Mouse (Mus musculus) kidney, embryonic 16.5 days (tissue): ENCODE data around the gene Zfhx3. TPM values are rescaled to one million over a fixed set of nuclear protein-coding genes. Genes with fewer than 3 reads are reported as not detected.
A peak's percentile ranks its signal among the peaks of the same experiment; 100 is the strongest.

Experiments
- ATAC-seq: fragments of 200-750 bp; cut with Nextera tagmentation; 2 replicates; pipeline ENCODE4 v1.8.0; 2017; ENCODE audit warnings: moderate TSS enrichment; ENCODE audit not compliant: low FRiP score, low TSS enrichment
- H3K27ac ChIP-seq: fragments of 300-500 bp; sonication (generic); 2 replicates; pipeline ENCODE4 v1.5.1; 2014; ENCODE audit warnings: low read length
- H3K27me3 ChIP-seq: fragments of 300-500 bp; sonication (generic); 2 replicates; pipeline ENCODE4 v1.6.1; 2014; ENCODE audit warnings: low read length, control low read depth, mixed read lengths; ENCODE audit not compliant: insufficient read depth
- H3K36me3 ChIP-seq: fragments of 300-500 bp; sonication (generic); 2 replicates; pipeline ENCODE4 v1.6.1; 2014; ENCODE audit warnings: low read length, control low read depth, mixed read lengths; ENCODE audit not compliant: insufficient read depth
- H3K4me1 ChIP-seq: fragments of 300-500 bp; sonication (generic); 2 replicates; pipeline ENCODE4 v1.6.1; 2014; ENCODE audit warnings: low read length, control low read depth, mixed read lengths; ENCODE audit not compliant: insufficient read depth
- H3K4me2 ChIP-seq: fragments of 300-500 bp; sonication (generic); replicated peaks from 2 replicates; pipeline ENCODE4 v1.6.1; 2014; ENCODE audit warnings: low read depth, low read length
- H3K4me3 ChIP-seq: fragments of 300-500 bp; sonication (generic); 2 replicates; pipeline ENCODE4 v1.5.1; 2014; ENCODE audit warnings: mild to moderate bottlenecking, low read length
- H3K9ac ChIP-seq: fragments of 300-500 bp; sonication (generic); replicated peaks from 2 replicates; pipeline ENCODE4 v1.6.1; 2014; ENCODE audit warnings: low read length
- H3K9me3 ChIP-seq: fragments of 300-500 bp; sonication (generic); 2 replicates; pipeline ENCODE4 v1.6.1; 2016; ENCODE audit warnings: low read length, control low read depth
- WGBS: fragments of 180-500 bp; shearing (Covaris S2); extraction: QIAGEN DNeasy Blood & Tissue Kit; methylation state at CpG from one replicate; pipeline ENCODE4 v1.1.7; 2014; 5-methylcytosine and 5-hydroxymethylcytosine counted together
- polyA plus RNA-seq: library from polyadenylated mRNA; unstranded; fragments of >200 nt; fragmentation: Nextera tagmentation; extraction: Ambion mirVana; gene quantifications from 2 replicates; pipeline ENCODE4 v1.2.1, GENCODE M21; 2015

The Zfhx3 gene
- polyA plus RNA-seq, 1 experiment from 2014 or later, result 6.6 TPM

DNA sequence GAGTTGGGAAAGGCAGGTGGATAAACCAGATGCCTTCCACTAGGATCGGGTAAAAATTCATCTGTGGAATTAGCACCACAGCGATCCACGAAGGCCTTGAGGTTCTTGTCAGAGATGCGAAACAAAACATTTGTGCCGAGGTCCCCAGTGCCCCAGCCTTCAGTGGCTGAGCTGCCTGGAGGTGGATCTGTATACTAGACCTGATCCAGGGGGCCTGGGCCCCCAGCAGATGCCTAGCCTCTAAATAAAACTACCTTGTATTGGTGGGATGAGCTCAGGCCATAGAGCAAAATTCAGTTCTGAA lies 769.0 kb downstream of the Zfhx3 start:
- WGBS, result 53% methylated on average over 5 of the region's 5 CpGs
- H3K9ac ChIP-seq, result no peak overlapping the region
- no peaks in the 10 kb centered on the region for H3K9me3 ChIP-seq
- H3K36me3 ChIP-seq, result no peaks in the 10 kb centered on the region
- no peak overlapping the region for H3K27ac ChIP-seq
- peaks cover 89% of the 10 kb centered on the region for H3K4me1 ChIP-seq
- H3K27me3 ChIP-seq, result no peaks in the 10 kb centered on the region
- no peak overlapping the region for H3K4me3 ChIP-seq
- 0 out of 2 replicates have a peak overlapping the region, but pooled peaks have one; percentile 22 for H3K4me2 ChIP-seq
- no peak for ATAC-seq

DNA sequence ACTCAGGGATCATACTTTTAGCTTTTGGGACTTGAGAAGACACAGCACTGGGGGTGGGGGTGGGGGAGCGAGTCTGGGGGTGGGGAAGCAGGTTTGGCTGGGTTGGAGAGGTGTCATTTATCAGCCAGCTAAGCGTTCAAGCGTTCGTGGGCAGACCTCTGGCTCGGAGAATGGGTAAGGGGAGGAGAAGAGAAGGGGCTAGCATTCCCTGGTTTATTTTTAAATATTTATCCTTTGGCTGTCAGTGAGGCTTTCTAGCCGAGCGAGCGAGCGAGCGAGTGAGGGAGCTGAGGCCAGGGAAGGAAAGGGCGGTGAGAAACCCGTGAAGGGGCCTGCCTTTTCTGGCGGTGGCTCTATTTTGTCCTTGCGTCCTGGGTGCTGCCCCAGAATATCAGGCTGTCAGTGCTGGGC lies 769.6 kb downstream of the Zfhx3 start:
- H3K9ac ChIP-seq, result 0 out of 2 replicates have a peak overlapping the region, but pooled peaks have one; percentile 42

GRCm38 (mm10) chr8:108712607-108713006 lies 770.2 kb downstream of the Zfhx3 start:
- WGBS, result 40% methylated on average over 4 of the region's 4 CpGs
- Histone ChIP-seq H3K9me3 (no peaks in the 10 kb centered on the region), H3K27me3 (no peaks in the 10 kb centered on the region), H3K36me3 (no peaks in the 10 kb centered on the region), H3K27ac (0 out of 2 replicates have a peak overlapping the region, but pooled peaks have one; percentile 36), H3K4me1 (peaks cover 90% of the 10 kb centered on the region), H3K9ac (peak overlapping the region; percentile 7; the same call in 1 of the 2 replicates), H3K4me2 (peak overlapping the region; percentile 22; the same call in 1 of the 2 replicates), H3K4me3 (no peak overlapping the region)
- ATAC-seq, result no peak

More for the DNA sequence above, 769.6 kb downstream of the Zfhx3 start:
- no peak for ATAC-seq
- Histone ChIP-seq H3K4me3 (no peak overlapping the region), H3K27ac (peak overlapping the region; percentile 29; the same call in 1 of the 2 replicates), H3K9me3 (no peaks in the 10 kb centered on the region), H3K4me2 (peak overlapping the region; percentile 22; the same call in 1 of the 2 replicates), H3K27me3 (no peaks in the 10 kb centered on the region), H3K4me1 (peaks cover 89% of the 10 kb centered on the region), H3K36me3 (no peaks in the 10 kb centered on the region)
- WGBS, result 25% methylated on average over 14 of the region's 14 CpGs

DNA sequence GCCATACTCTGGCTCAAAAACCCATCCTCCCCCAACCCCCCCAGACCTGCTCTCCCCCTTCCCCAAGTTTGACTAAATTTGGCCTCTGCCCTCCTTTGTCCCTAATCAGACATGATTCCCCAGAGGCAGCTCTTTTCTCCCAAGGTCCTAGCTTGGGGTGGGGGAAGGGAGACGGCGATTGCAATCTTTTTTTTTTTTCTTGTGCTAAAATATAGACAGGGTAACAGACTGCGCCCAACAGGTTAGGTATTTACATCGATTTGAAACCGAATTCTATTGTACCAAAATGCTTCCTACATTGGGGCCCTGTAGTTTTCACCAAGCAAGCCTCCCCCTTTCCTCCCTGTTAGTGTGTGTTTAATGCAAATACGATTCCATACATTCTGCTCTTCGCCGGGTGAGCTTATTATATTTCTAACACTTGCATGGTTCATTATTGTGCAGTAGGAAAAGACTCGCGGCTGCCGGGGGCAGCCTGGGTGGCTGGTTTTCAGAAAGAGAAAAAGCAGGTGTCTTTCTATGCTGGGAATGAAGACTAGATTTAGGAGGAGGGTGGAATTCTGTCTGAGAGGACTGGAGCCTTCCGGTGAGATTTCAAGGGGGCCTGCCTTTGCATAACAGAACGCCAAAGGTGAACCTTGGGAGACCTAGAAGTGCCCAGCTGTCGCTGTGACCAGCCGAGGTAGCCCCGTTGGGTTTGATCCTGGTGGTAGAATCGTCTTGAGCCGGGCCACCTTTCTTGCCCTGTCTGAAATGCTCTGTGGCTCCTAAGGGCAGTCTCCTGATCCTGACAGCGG lies 771.1 kb downstream of the Zfhx3 start:
- Histone ChIP-seq H3K27me3 (no peaks in the 10 kb centered on the region), H3K36me3 (no peaks in the 10 kb centered on the region), H3K9me3 (no peaks in the 10 kb centered on the region), H3K4me1 (peaks cover 89% of the 10 kb centered on the region), H3K4me2 (peak overlapping the region; percentile 90), H3K27ac (peak overlapping the region; percentile 89), H3K9ac (peak overlapping the region; percentile 87), H3K4me3 (peak overlapping the region; percentile 76; the same call in 1 of the 2 replicates)
- WGBS, result 32% methylated on average over 19 of the region's 19 CpGs
- ATAC-seq, result no peak

GRCm38 (mm10) chr8:108714143-108714635 lies 771.7 kb downstream of the Zfhx3 start:
- H3K36me3 ChIP-seq, result no peaks in the 10 kb centered on the region
- peaks cover 85% of the 10 kb centered on the region for H3K4me1 ChIP-seq
- H3K27ac ChIP-seq, result peak overlapping the region; percentile 89
- ATAC-seq, result peak; percentile 33
- H3K4me2 ChIP-seq, result peak overlapping the region; percentile 90
- H3K9me3 ChIP-seq, result no peaks in the 10 kb centered on the region
- peak overlapping the region; percentile 76 for H3K4me3 ChIP-seq
- peak overlapping the region; percentile 87 for H3K9ac ChIP-seq
- no peaks in the 10 kb centered on the region for H3K27me3 ChIP-seq
- WGBS, result 1% methylated on average over 21 of the region's 21 CpGs

- H3K36me3 ChIP-seq, result no peaks in the 10 kb centered on the region
- H3K27ac ChIP-seq, result peak overlapping the region; percentile 89
- peak overlapping the region; percentile 87 for H3K9ac ChIP-seq
- peak overlapping the region; percentile 76 for H3K4me3 ChIP-seq
- peak; percentile 80 for ATAC-seq
- H3K27me3 ChIP-seq, result no peaks in the 10 kb centered on the region
- no peaks in the 10 kb centered on the region for H3K9me3 ChIP-seq
- H3K4me2 ChIP-seq, result peak overlapping the region; percentile 90
- under 1% methylated on average over 49 of the region's 84 CpGs for WGBS
- peaks cover 78% of the 10 kb centered on the region for H3K4me1 ChIP-seq
Measured at GRCm38 (mm10) chr8:108714636-108715415, 772.4 kb downstream of the Zfhx3 start.

GRCm38 (mm10) chr8:108715416-108715948 lies 773.0 kb downstream of the Zfhx3 start:
- H3K4me1 ChIP-seq, result peaks cover 72% of the 10 kb centered on the region
- H3K27ac ChIP-seq, result peak overlapping the region; percentile 89
- no peaks in the 10 kb centered on the region for H3K36me3 ChIP-seq
- ATAC-seq, result peak; percentile 60; the same call in 1 of the 2 replicates
- H3K4me2 ChIP-seq, result peak overlapping the region; percentile 90
- H3K9ac ChIP-seq, result peak overlapping the region; percentile 87
- 13% methylated on average over 10 of the region's 11 CpGs for WGBS
- no peaks in the 10 kb centered on the region for H3K27me3 ChIP-seq
- peak overlapping the region; percentile 76 for H3K4me3 ChIP-seq
- no peaks in the 10 kb centered on the region for H3K9me3 ChIP-seq

DNA sequence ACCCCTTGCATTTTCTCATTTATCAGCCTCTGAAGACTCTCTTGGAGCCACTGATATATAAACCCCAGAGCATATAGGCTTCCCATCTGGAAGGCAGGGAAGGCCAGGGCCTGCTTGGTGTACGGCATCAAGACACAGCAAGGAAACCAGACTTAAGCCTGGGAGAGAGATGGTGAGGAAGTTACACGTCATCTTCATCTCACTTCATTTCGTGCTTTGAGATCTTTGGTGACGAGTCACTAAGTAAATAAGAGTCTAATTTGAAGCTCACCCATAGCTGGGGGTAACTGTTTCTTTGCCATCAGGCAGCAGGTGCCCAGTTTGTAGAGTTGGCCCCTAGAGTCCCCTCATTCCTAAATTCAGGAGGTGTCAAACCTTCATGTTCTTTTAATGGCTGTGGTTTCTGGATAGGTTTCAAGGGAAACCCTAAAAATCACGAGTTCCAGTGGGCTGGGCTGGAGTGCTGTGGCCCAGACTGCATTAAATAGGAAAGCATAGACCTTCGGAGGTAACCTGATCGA lies 773.9 kb downstream of the Zfhx3 start:
- no peaks in the 10 kb centered on the region for H3K9me3 ChIP-seq
- no peak for ATAC-seq
- peak overlapping the region; percentile 90 for H3K4me2 ChIP-seq
- WGBS, result 43% methylated on average over 7 of the region's 7 CpGs
- peak overlapping the region; percentile 42; the same call in 1 of the 2 replicates for H3K9ac ChIP-seq
- H3K27me3 ChIP-seq, result no peaks in the 10 kb centered on the region
- H3K36me3 ChIP-seq, result no peaks in the 10 kb centered on the region
- H3K27ac ChIP-seq, result no peak overlapping the region
- H3K4me1 ChIP-seq, result peaks cover 63% of the 10 kb centered on the region
- peak overlapping the region; percentile 76 for H3K4me3 ChIP-seq

- no peak overlapping the region for H3K9ac ChIP-seq
- H3K9me3 ChIP-seq, result no peaks in the 10 kb centered on the region
- no peak overlapping the region for H3K27ac ChIP-seq
- no peak for ATAC-seq
- H3K4me1 ChIP-seq, result peaks cover 60% of the 10 kb centered on the region
- no peaks in the 10 kb centered on the region for H3K27me3 ChIP-seq
- H3K36me3 ChIP-seq, result no peaks in the 10 kb centered on the region
- 58% methylated on average over 8 of the region's 8 CpGs for WGBS
- no peak overlapping the region for H3K4me3 ChIP-seq
- H3K4me2 ChIP-seq, result peak overlapping the region; percentile 90; the same call in 1 of the 2 replicates
Measured at GRCm38 (mm10) chr8:108717545-108717944, 775.1 kb downstream of the Zfhx3 start.
